Mouse (Mus musculus): ENCODE results near the gene Ilvbl.

Ilvbl gene

DNA sequence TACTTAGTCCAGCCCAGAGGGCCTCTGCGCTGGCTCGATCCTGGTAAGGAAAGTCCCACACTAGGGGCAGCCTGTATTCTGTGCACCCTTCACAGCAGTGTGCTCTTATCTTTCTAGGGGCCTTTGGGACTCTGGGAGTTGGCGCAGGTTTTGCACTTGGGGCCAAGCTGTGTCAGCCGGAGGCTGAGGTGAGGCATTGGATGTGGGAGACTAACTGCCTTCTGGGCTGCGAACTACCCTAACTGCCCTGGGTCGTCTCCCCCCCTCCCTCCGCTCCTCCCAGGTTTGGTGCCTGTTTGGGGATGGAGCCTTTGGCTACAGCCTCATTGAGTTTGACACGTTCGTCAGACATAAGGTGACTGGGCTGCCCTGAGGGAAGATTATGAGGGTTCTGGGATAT, 9.2 kb downstream of the Ilvbl start:
- DNase-seq (ENCODE audit: low read depth, low spot score) = no peak
- Histone ChIP-seq H3K27me3 (ENCODE audit: control insufficient read depth, insufficient read depth, low read length, poor library complexity, severe bottlenecking) (no peaks in the 10 kb centered on the region), H3K36me3 (ENCODE audit: control insufficient read depth, insufficient read depth, low read length, poor library complexity, severe bottlenecking) (peaks cover 13% of the 10 kb centered on the region)

DNA sequence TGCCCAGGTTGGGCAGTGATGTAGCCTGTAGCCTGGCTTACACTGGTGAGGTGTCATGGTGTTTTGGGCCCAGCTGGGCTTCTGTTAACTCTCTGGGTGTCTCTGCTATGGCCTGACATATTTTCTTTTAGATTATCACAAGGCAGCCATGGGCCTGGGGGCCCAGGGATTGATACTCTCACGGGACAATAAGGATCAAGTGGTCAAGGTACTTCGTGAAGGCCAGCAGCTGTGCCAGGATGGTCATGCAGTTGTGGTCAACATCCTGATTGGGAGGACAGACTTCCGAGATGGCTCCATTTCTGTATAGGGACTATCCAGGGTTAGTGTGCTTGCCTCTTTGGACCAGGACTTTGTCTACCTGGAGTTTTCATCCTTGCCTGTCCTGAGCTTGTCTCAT, 9.8 kb downstream of the Ilvbl start:
- DNase-seq (ENCODE audit: low read depth, low spot score) = no peak
- Histone ChIP-seq H3K27me3 (ENCODE audit: control insufficient read depth, insufficient read depth, low read length, poor library complexity, severe bottlenecking) (no peaks in the 10 kb centered on the region), H3K36me3 (ENCODE audit: control insufficient read depth, insufficient read depth, low read length, poor library complexity, severe bottlenecking) (peaks cover 13% of the 10 kb centered on the region)

GRCm38 (mm10) chr10:78584996-78585395, 10.8 kb downstream of the Ilvbl start:
- no peak for DNase-seq (ENCODE audit: low read depth, low spot score)
- Histone ChIP-seq H3K27me3 (ENCODE audit: control insufficient read depth, insufficient read depth, low read length, poor library complexity, severe bottlenecking) (no peaks in the 10 kb centered on the region), H3K36me3 (ENCODE audit: control insufficient read depth, insufficient read depth, low read length, poor library complexity, severe bottlenecking) (peaks cover 8% of the 10 kb centered on the region)

- Histone ChIP-seq H3K36me3 (ENCODE audit: control insufficient read depth, insufficient read depth, low read length, poor library complexity, severe bottlenecking) (peaks cover 8% of the 10 kb centered on the region), H3K27me3 (ENCODE audit: control insufficient read depth, insufficient read depth, low read length, poor library complexity, severe bottlenecking) (no peaks in the 10 kb centered on the region)
- DNase-seq (ENCODE audit: low read depth, low spot score) = no peak
Measured at GRCm38 (mm10) chr10:78585606-78586005, 11.5 kb downstream of the Ilvbl start.

GRCm38 (mm10) chr10:78586026-78586425, 11.9 kb downstream of the Ilvbl start:
- no peaks in the 10 kb centered on the region for H3K27me3 ChIP-seq (ENCODE audit: control insufficient read depth, insufficient read depth, low read length, poor library complexity, severe bottlenecking)
- DNase-seq (ENCODE audit: low read depth, low spot score) = no peak
- peaks cover 5% of the 10 kb centered on the region for H3K36me3 ChIP-seq (ENCODE audit: control insufficient read depth, insufficient read depth, low read length, poor library complexity, severe bottlenecking)

DNA sequence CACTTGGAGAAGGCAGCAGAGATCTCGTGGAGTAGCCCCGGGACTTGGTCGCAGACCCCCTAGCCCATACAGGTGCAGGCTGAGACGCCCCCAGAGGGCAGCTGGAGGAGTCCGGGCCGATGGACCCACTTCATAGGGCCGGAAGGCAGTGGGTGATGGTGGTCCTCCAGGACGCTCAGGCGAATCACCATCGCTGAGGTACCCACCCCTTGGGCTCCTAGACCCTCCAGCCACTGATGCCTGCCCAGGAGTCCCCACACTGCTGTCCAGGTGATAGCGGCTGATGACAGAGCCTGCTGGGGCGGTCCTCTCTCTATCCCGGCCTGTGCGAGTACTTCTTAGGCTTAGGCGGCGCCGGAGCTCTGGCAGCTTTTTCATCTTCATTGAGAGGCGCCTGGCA, 15.1 kb downstream of the Ilvbl start:
- no peaks in the 10 kb centered on the region for H3K27me3 ChIP-seq (ENCODE audit: control insufficient read depth, insufficient read depth, low read length, poor library complexity, severe bottlenecking)
- no peaks in the 10 kb centered on the region for H3K36me3 ChIP-seq (ENCODE audit: control insufficient read depth, insufficient read depth, low read length, poor library complexity, severe bottlenecking)
- no peak for DNase-seq (ENCODE audit: low read depth, low spot score)

- Histone ChIP-seq H3K36me3 (ENCODE audit: control insufficient read depth, insufficient read depth, low read length, poor library complexity, severe bottlenecking) (no peaks in the 10 kb centered on the region), H3K27me3 (ENCODE audit: control insufficient read depth, insufficient read depth, low read length, poor library complexity, severe bottlenecking) (no peaks in the 10 kb centered on the region)
- no peak for DNase-seq (ENCODE audit: low read depth, low spot score)
Measured at GRCm38 (mm10) chr10:78589901-78590300, 15.8 kb downstream of the Ilvbl start.

GRCm38 (mm10) chr10:78590744-78591143, 16.6 kb downstream of the Ilvbl start:
- Histone ChIP-seq H3K36me3 (ENCODE audit: control insufficient read depth, insufficient read depth, low read length, poor library complexity, severe bottlenecking) (no peaks in the 10 kb centered on the region), H3K27me3 (ENCODE audit: control insufficient read depth, insufficient read depth, low read length, poor library complexity, severe bottlenecking) (no peaks in the 10 kb centered on the region)
- no peak for DNase-seq (ENCODE audit: low read depth, low spot score)

GRCm38 (mm10) chr10:78591406-78592328, 17.5 kb downstream of the Ilvbl start, which contains the start of gene Syde1:
TSS of gene Syde1 (minus strand) at chr10:78591964.
- H3K36me3 ChIP-seq (ENCODE audit: control insufficient read depth, insufficient read depth, low read length, poor library complexity, severe bottlenecking) = no peaks in the 10 kb centered on the region
- no peaks in the 10 kb centered on the region for H3K27me3 ChIP-seq (ENCODE audit: control insufficient read depth, insufficient read depth, low read length, poor library complexity, severe bottlenecking)
- DNase-seq (ENCODE audit: low read depth, low spot score) = peak; percentile 23

- H3K36me3 ChIP-seq (ENCODE audit: control insufficient read depth, insufficient read depth, low read length, poor library complexity, severe bottlenecking) = no peaks in the 10 kb centered on the region
- no peak for DNase-seq (ENCODE audit: low read depth, low spot score)
Measured at GRCm38 (mm10) chr10:78592856-78593379, 18.8 kb downstream of the Ilvbl start.

GRCm38 (mm10) chr10:78593736-78594135, 19.6 kb downstream of the Ilvbl start:
- Histone ChIP-seq H3K27me3 (ENCODE audit: control insufficient read depth, insufficient read depth, low read length, poor library complexity, severe bottlenecking) (no peaks in the 10 kb centered on the region), H3K36me3 (ENCODE audit: control insufficient read depth, insufficient read depth, low read length, poor library complexity, severe bottlenecking) (no peaks in the 10 kb centered on the region)

More at GRCm38 (mm10) chr10:78592856-78593379, 18.8 kb downstream of the Ilvbl start:
- H3K27me3 ChIP-seq (ENCODE audit: control insufficient read depth, insufficient read depth, low read length, poor library complexity, severe bottlenecking) = no peaks in the 10 kb centered on the region

GRCm38 (mm10) chr10:78594157-78594556, 20.0 kb downstream of the Ilvbl start:
- no peak for DNase-seq (ENCODE audit: low read depth, low spot score)

More at GRCm38 (mm10) chr10:78593736-78594135, 19.6 kb downstream of the Ilvbl start:
- no peak for DNase-seq (ENCODE audit: low read depth, low spot score)

DNA sequence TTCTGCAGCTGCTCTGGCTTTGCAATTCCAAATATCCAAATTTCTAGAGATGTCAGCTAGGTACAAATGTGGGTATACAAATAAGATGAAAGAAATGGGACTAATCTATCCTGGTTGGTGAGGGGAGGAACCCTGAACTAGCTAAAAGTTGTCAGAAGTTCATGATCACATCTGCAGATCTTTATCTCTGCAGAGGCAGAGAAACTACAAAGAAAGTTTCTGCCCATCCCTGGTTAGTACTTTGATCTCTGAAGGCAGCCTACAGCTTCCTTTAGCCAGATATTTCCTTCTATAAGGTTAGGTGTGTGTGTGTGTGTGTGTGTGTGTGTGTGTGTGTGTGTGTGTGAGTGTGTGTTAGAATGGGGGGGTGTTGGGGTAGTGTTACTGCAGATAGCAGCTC, 20.4 kb downstream of the Ilvbl start:
- no peak for DNase-seq (ENCODE audit: low read depth, low spot score)
- no peaks in the 10 kb centered on the region for H3K27me3 ChIP-seq (ENCODE audit: control insufficient read depth, insufficient read depth, low read length, poor library complexity, severe bottlenecking)
- no peaks in the 10 kb centered on the region for H3K36me3 ChIP-seq (ENCODE audit: control insufficient read depth, insufficient read depth, low read length, poor library complexity, severe bottlenecking)

More at GRCm38 (mm10) chr10:78594157-78594556, 20.0 kb downstream of the Ilvbl start:
- Histone ChIP-seq H3K36me3 (ENCODE audit: control insufficient read depth, insufficient read depth, low read length, poor library complexity, severe bottlenecking) (no peaks in the 10 kb centered on the region), H3K27me3 (ENCODE audit: control insufficient read depth, insufficient read depth, low read length, poor library complexity, severe bottlenecking) (no peaks in the 10 kb centered on the region)

DNA sequence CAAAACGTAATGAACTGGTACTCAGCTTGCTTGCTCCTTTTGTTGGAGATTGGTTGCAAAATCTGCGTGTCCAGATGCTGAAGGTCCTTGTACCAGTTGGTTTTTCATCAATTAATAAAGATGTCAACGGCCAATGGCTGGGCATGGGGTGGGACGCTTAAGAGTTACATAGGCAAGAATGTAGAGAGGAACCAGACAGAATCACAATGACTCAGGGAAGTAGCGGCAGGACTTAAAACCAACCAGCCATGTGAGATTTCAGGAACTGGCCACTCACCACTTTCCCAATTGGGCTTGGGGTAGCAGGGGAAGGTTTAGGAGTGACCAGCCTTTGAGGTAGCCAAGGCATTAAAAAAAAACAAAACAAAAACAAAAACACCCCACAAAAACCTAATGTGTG, 25.7 kb downstream of the Ilvbl start:
- Histone ChIP-seq H3K27me3 (ENCODE audit: control insufficient read depth, insufficient read depth, low read length, poor library complexity, severe bottlenecking) (no peaks in the 10 kb centered on the region), H3K36me3 (ENCODE audit: control insufficient read depth, insufficient read depth, low read length, poor library complexity, severe bottlenecking) (no peaks in the 10 kb centered on the region)
- no peak for DNase-seq (ENCODE audit: low read depth, low spot score)

GRCm38 (mm10) chr10:78605080-78605479, 30.9 kb downstream of the Ilvbl start:
- DNase-seq (ENCODE audit: low read depth, low spot score) = peak; percentile 53

More at GRCm38 (mm10) chr10:78605080-78605479, 30.9 kb downstream of the Ilvbl start:
- Histone ChIP-seq H3K36me3 (ENCODE audit: control insufficient read depth, insufficient read depth, low read length, poor library complexity, severe bottlenecking) (no peaks in the 10 kb centered on the region), H3K27me3 (ENCODE audit: control insufficient read depth, insufficient read depth, low read length, poor library complexity, severe bottlenecking) (no peaks in the 10 kb centered on the region)

Measured in splenic B cell, adult 2 months (primary cell).